Comparison of ENCODE assay signal across 9 mouse cellular contexts in genomic region chr2:169663792-169664191, GRCm38 (mm10). TPM values are rescaled to one million over a fixed set of nuclear protein-coding genes. Genes with fewer than 3 reads are reported as not detected.
DNase-seq lines count a peak whose midpoint lies in the region; ATAC-seq and TF ChIP-seq lines count a peak whose summit lies in the region.
"Had no signal": no experiment of that assay in that cellular context is flagged by ENCODE, and none has a peak within 500 bp of the region (broad histone marks: within the 10 kb centered on the region; RNA-seq: fewer than 3 reads in every experiment).

No protein-coding gene starts in this region.

- no peak for DNase-seq in hindbrain, postnatal 0 days (ENCODE audit: low spot score)
- DNase-seq in neural tube, embryonic 10.5 days (ENCODE audit: extremely low spot score, low spot score): no peak
- DNase-seq in c-Kit-positive CD71-positive TER-119-positive erythroid progenitor cells, embryonic 14.5 days (ENCODE audit: low spot score): no peak
- no peak for DNase-seq in cerebellum, adult 11 months
- DNase-seq: cerebellum, adult 2 months had no signal

- no peaks in the 10 kb centered on the region for H3K9me3 ChIP-seq in hindbrain, embryonic 13.5 days
- H3K9me3 ChIP-seq in hindbrain, postnatal 0 days (ENCODE audit: low read length): no peaks in the 10 kb centered on the region
- H3K9me3 ChIP-seq in neural tube, embryonic 13.5 days: no peaks in the 10 kb centered on the region
- H3K9me3 ChIP-seq in intestine, postnatal 0 days (ENCODE audit: control insufficient read depth): no peaks in the 10 kb centered on the region
- H3K9me3 ChIP-seq: midbrain, embryonic 13.5 days had no signal

- H3K4me2 ChIP-seq in hindbrain, embryonic 13.5 days: no peak overlapping the region
- no peak overlapping the region for H3K4me2 ChIP-seq in hindbrain, postnatal 0 days (ENCODE audit: low read depth, low read length)
- no peak overlapping the region for H3K4me2 ChIP-seq in neural tube, embryonic 13.5 days
- 0 out of 2 replicates have a peak overlapping the region, but pooled peaks have one; percentile 9 for H3K4me2 ChIP-seq in intestine, postnatal 0 days (replicated peaks; ENCODE audit: low read depth)
- H3K4me2 ChIP-seq: midbrain, embryonic 13.5 days had no signal

- H3K9ac ChIP-seq in hindbrain, embryonic 13.5 days: no peak overlapping the region
- H3K9ac ChIP-seq in hindbrain, postnatal 0 days (replicated peaks; ENCODE audit: low read length): no peak overlapping the region
- H3K9ac ChIP-seq in neural tube, embryonic 13.5 days: no peak overlapping the region
- no peak overlapping the region for H3K9ac ChIP-seq in intestine, postnatal 0 days (ENCODE audit: low read depth, low read length)
- H3K9ac ChIP-seq: midbrain, embryonic 13.5 days had no signal

- no peak for TF ChIP-seq CTCF in hindbrain, postnatal 0 days (IDR thresholded peaks at IDR 0.05; ENCODE audit: low read depth)
- no peak for TF ChIP-seq CTCF in intestine, postnatal 0 days (IDR thresholded peaks at IDR 0.05; ENCODE audit: low read depth)

- no peak overlapping the region for H3K4me3 ChIP-seq in hindbrain, embryonic 13.5 days
- no peak overlapping the region for H3K4me3 ChIP-seq in hindbrain, postnatal 0 days (ENCODE audit: low read length)
- no peak overlapping the region for H3K4me3 ChIP-seq in neural tube, embryonic 13.5 days
- no peak overlapping the region for H3K4me3 ChIP-seq in intestine, postnatal 0 days (ENCODE audit: low read depth, low read length)
- H3K4me3 ChIP-seq: midbrain, embryonic 13.5 days had no signal

- 47% methylated on average over 8 of the region's 8 CpGs for WGBS in hindbrain, embryonic 13.5 days
- WGBS in hindbrain, postnatal 0 days: 48% methylated on average over 8 of the region's 8 CpGs
- 48% methylated on average over 8 of the region's 8 CpGs for WGBS in neural tube, embryonic 13.5 days
- WGBS in intestine, postnatal 0 days: 55% methylated on average over 8 of the region's 8 CpGs

- no peaks in the 10 kb centered on the region for H3K36me3 ChIP-seq in hindbrain, embryonic 13.5 days
- H3K36me3 ChIP-seq in hindbrain, postnatal 0 days (ENCODE audit: insufficient read depth, low read length): no peaks in the 10 kb centered on the region
- no peaks in the 10 kb centered on the region for H3K36me3 ChIP-seq in neural tube, embryonic 13.5 days
- H3K36me3 ChIP-seq in intestine, postnatal 0 days (ENCODE audit: control insufficient read depth, insufficient read depth): no peaks in the 10 kb centered on the region
- H3K36me3 ChIP-seq: midbrain, embryonic 13.5 days had no signal

- no peak for ATAC-seq in hindbrain, embryonic 13.5 days (ENCODE audit: low FRiP score)
- ATAC-seq in hindbrain, postnatal 0 days: no peak
- no peak for ATAC-seq in neural tube, embryonic 13.5 days (ENCODE audit: low read depth)
- no peak for ATAC-seq in intestine, postnatal 0 days
- ATAC-seq: midbrain, embryonic 13.5 days had no signal

- H3K27ac ChIP-seq in hindbrain, embryonic 13.5 days: peak overlapping the region; percentile 53; the same call in 1 of the 2 replicates
- no peak overlapping the region for H3K27ac ChIP-seq in hindbrain, postnatal 0 days
- 0 out of 2 replicates have a peak overlapping the region, but pooled peaks have one; percentile 49 for H3K27ac ChIP-seq in neural tube, embryonic 13.5 days (replicated peaks)
- peak overlapping the region; percentile 22; the same call in 1 of the 2 replicates for H3K27ac ChIP-seq in intestine, postnatal 0 days (ENCODE audit: low read depth, low read length)
- H3K27ac ChIP-seq: midbrain, embryonic 13.5 days had no signal

- H3K4me1 ChIP-seq in hindbrain, embryonic 13.5 days (replicated peaks): peaks cover 56% of the 10 kb centered on the region
- no peaks in the 10 kb centered on the region for H3K4me1 ChIP-seq in hindbrain, postnatal 0 days (ENCODE audit: insufficient read depth, low read length)
- peaks cover 57% of the 10 kb centered on the region for H3K4me1 ChIP-seq in neural tube, embryonic 13.5 days (replicated peaks)
- peaks cover 5% of the 10 kb centered on the region; the same call in 1 of the 2 replicates for H3K4me1 ChIP-seq in intestine, postnatal 0 days (replicated peaks; ENCODE audit: control insufficient read depth, insufficient read depth, low read length)

- no peaks in the 10 kb centered on the region for H3K27me3 ChIP-seq in hindbrain, embryonic 13.5 days
- H3K27me3 ChIP-seq in hindbrain, postnatal 0 days (ENCODE audit: insufficient read depth, low read length): no peaks in the 10 kb centered on the region
- no peaks in the 10 kb centered on the region for H3K27me3 ChIP-seq in neural tube, embryonic 13.5 days
- no peaks in the 10 kb centered on the region for H3K27me3 ChIP-seq in intestine, postnatal 0 days (replicated peaks; ENCODE audit: control insufficient read depth, insufficient read depth, low read length)
- H3K27me3 ChIP-seq: midbrain, embryonic 13.5 days had no signal

RNA-seq across cellular contexts. Expression of gene Tshz2, which starts 31.0 kb away (rescaled TPM):
- 43.0 and 43.6 TPM in 2 replicates for polyA plus RNA-seq in hindbrain, embryonic 13.5 days (2015; fragmentation: Nextera tagmentation; extraction: Ambion mirVana)
- total RNA-seq in hindbrain, postnatal 0 days (2014; rRNA removed): 40.2 and 47.0 TPM in 2 replicates
- polyA plus RNA-seq in hindbrain, postnatal 0 days (2015; fragmentation: Nextera tagmentation; extraction: Ambion mirVana): 29.0 and 31.4 TPM in 2 replicates
- 50.6 and 54.6 TPM in 2 replicates for polyA plus RNA-seq in neural tube, embryonic 13.5 days (2015; fragmentation: Nextera tagmentation; extraction: Ambion mirVana)
- 6.3 and 6.6 TPM in 2 replicates for polyA plus RNA-seq in intestine, postnatal 0 days (2015; fragmentation: Nextera tagmentation; extraction: Ambion mirVana)
